ENCODE assay signal across 27 mouse cellular contexts in the genomic region with DNA sequence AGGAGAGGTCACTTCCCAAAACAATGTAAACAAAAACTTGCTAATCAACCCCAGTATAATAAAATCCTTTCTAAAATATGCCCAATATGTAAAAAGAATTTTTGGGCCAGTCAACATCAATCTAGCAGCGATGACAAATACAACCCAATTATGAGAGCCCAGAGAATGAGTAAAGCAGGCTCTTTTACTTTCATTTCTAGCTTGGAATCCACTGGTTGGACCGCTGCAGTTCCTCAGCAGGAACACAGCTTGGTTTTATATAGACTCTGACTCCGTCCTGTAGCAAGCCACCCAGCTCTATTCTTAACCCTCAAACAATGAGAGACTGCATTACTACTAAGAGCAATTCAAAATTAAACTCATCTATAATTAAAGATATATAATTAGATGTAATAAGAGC. TPM values are rescaled to one million over a fixed set of nuclear protein-coding genes. Genes with fewer than 3 reads are reported as not detected.
DNase-seq lines count a peak whose midpoint lies in the region; ATAC-seq lines count a peak whose summit lies in the region.
"Had no signal": no experiment of that assay in that cellular context is flagged by ENCODE, and none has a peak within 500 bp of the region (broad histone marks: within the 10 kb centered on the region; RNA-seq: fewer than 3 reads in every experiment).

No protein-coding gene starts in this region.

- no peaks in the 10 kb centered on the region for H3K36me3 ChIP-seq in megakaryocyte, embryonic 14.5 days (replicated peaks; ENCODE audit: low read length)
- no peaks in the 10 kb centered on the region for H3K36me3 ChIP-seq in kidney, embryonic 14.5 days (ENCODE audit: control insufficient read depth, insufficient read depth, low read length)
- H3K36me3 ChIP-seq: embryonic facial prominence, embryonic 12.5 days; forebrain, embryonic 15.5 days; heart, embryonic 12.5 days; hindbrain, embryonic 12.5 days; intestine, embryonic 15.5 days had no signal

- no peak overlapping the region for H3K27ac ChIP-seq in kidney, embryonic 14.5 days (ENCODE audit: low read depth, low read length)
- H3K27ac ChIP-seq: embryonic facial prominence, embryonic 12.5 days; forebrain, embryonic 15.5 days; hindbrain, embryonic 12.5 days; intestine, embryonic 15.5 days had no signal

- no peak for ATAC-seq in megakaryocyte, adult 5-6 weeks (ENCODE audit: poor library complexity, severe bottlenecking)
- ATAC-seq in activated CD4-positive, CD25-positive, alpha-beta regulatory T cell, adult 4 months, result peak; percentile 59
- ATAC-seq in inflammation-experienced regulatory T-cells, adult 6 months, result peak; percentile 69
- no peak for ATAC-seq in kidney, embryonic 14.5 days (ENCODE audit: low FRiP score, low TSS enrichment)
- ATAC-seq: forebrain, embryonic 15.5 days; hindbrain, embryonic 16.5 days; intestine, embryonic 15.5 days; Patski had no signal

- 67% methylated on average over 3 of the region's 3 CpGs for WGBS in kidney, embryonic 14.5 days

- no peak overlapping the region for H3K9ac ChIP-seq in kidney, embryonic 14.5 days (ENCODE audit: low read depth, low read length)
- H3K9ac ChIP-seq: embryonic facial prominence, embryonic 12.5 days; forebrain, embryonic 15.5 days; heart, embryonic 12.5 days; hindbrain, embryonic 12.5 days; intestine, embryonic 15.5 days had no signal

- H3K4me1 ChIP-seq in megakaryocyte, embryonic 14.5 days, result no peaks in the 10 kb centered on the region
- no peaks in the 10 kb centered on the region for H3K4me1 ChIP-seq in kidney, embryonic 14.5 days (ENCODE audit: control insufficient read depth, insufficient read depth, low read length)
- H3K4me1 ChIP-seq: embryonic facial prominence, embryonic 12.5 days; forebrain, embryonic 15.5 days; heart, embryonic 12.5 days; hindbrain, embryonic 12.5 days; intestine, embryonic 15.5 days had no signal

- H3K4me2 ChIP-seq in kidney, embryonic 14.5 days (replicated peaks; ENCODE audit: low read depth, low read length), result no peak overlapping the region
- H3K4me2 ChIP-seq: embryonic facial prominence, embryonic 12.5 days; forebrain, embryonic 15.5 days; heart, embryonic 12.5 days; hindbrain, embryonic 12.5 days; intestine, embryonic 15.5 days had no signal

- H3K27me3 ChIP-seq in megakaryocyte, embryonic 14.5 days (replicated peaks), result peaks cover 14% of the 10 kb centered on the region
- no peaks in the 10 kb centered on the region; the same call in 1 of the 2 replicates for H3K27me3 ChIP-seq in kidney, embryonic 14.5 days (ENCODE audit: control insufficient read depth, insufficient read depth, low read length)
- H3K27me3 ChIP-seq: forebrain, embryonic 15.5 days; heart, embryonic 12.5 days had no signal

- DNase-seq in heart, postnatal 4 days, result no peak
- no peak for DNase-seq in lung, postnatal 25 days (ENCODE audit: low spot score)
- DNase-seq: adrenal gland, adult 8-10 months; adrenal gland, postnatal 36 days; cerebellum, adult 11 months; cerebellum, adult 8-10 months; cerebellum, postnatal 14 days; gastrocnemius, postnatal 14 days; heart, postnatal 36 days had no signal

- H3K9me3 ChIP-seq in megakaryocyte, embryonic 14.5 days, result no peaks in the 10 kb centered on the region
- no peaks in the 10 kb centered on the region for H3K9me3 ChIP-seq in kidney, embryonic 14.5 days (ENCODE audit: control insufficient read depth, low read length)
- H3K9me3 ChIP-seq: embryonic facial prominence, embryonic 12.5 days; forebrain, embryonic 15.5 days; heart, embryonic 12.5 days; hindbrain, embryonic 12.5 days; intestine, embryonic 15.5 days had no signal

- peak overlapping the region; percentile 23 for H3K4me3 ChIP-seq in megakaryocyte, embryonic 14.5 days (replicated peaks)
- no peak overlapping the region for H3K4me3 ChIP-seq in kidney, embryonic 14.5 days (ENCODE audit: low read length)
- H3K4me3 ChIP-seq: embryonic facial prominence, embryonic 12.5 days; forebrain, embryonic 15.5 days; heart, embryonic 12.5 days; hindbrain, embryonic 12.5 days; intestine, embryonic 15.5 days had no signal

RNA-seq across cellular contexts. Expression of gene 8030474K03Rik, which starts 17.3 kb away (rescaled TPM):
- polyA plus RNA-seq in megakaryocyte, embryonic 14.5 days (2012; ENCODE audit: insufficient read depth, low replicate concordance), result 0.65 and 1.1 TPM in 2 replicates
- total RNA-seq in megakaryocyte, adult 5-6 weeks (2015), result not detected in 2 replicates
- 0.57 TPM in 1 of 2 replicates, not detected in the other for total RNA-seq in megakaryocyte, adult 5-6 weeks (2017)
- not detected for polyA plus RNA-seq in activated CD4-positive, CD25-positive, alpha-beta regulatory T cell, adult 4 months (2017; shearing (Covaris generic))
- under 1 TPM in 1 of 3 experiments, not detected in 2; 0.94 TPM for polyA plus RNA-seq in inflammation-experienced regulatory T-cells, adult 6 months (2017; shearing (Covaris generic))
- total RNA-seq in heart, postnatal 4 days (2021), result not detected
- 0.26 and 0.81 TPM in 2 replicates for polyA plus RNA-seq in kidney, embryonic 14.5 days (2014; fragmentation: Nextera tagmentation; extraction: Ambion mirVana)
- total RNA-seq: adrenal gland, adult 8-10 months; adrenal gland, postnatal 36 days; gastrocnemius, adult 18-20 months; gastrocnemius, postnatal 14 days; heart, postnatal 36 days; MEL had no signal
- polyA plus RNA-seq: cortical plate, adult 2 months; forebrain, embryonic 11.5 days; forebrain, embryonic 15.5 days; frontal cortex, adult 2 months; intestine, embryonic 15.5 days had no signal

RNA-seq across cellular contexts. Expression of gene Gm4779, which starts 17.5 kb away (rescaled TPM):
- 0.43 TPM in 1 of 2 replicates, not detected in the other for polyA plus RNA-seq in megakaryocyte, embryonic 14.5 days (2012; ENCODE audit: insufficient read depth, low replicate concordance)
- total RNA-seq in megakaryocyte, adult 5-6 weeks (2015), result 0.71 TPM in 1 of 2 replicates, not detected in the other
- not detected in 2 replicates for total RNA-seq in megakaryocyte, adult 5-6 weeks (2017)
- polyA plus RNA-seq in activated CD4-positive, CD25-positive, alpha-beta regulatory T cell, adult 4 months (2017; shearing (Covaris generic)), result not detected
- polyA plus RNA-seq in inflammation-experienced regulatory T-cells, adult 6 months (2017; shearing (Covaris generic)), result under 1 TPM in 1 of 3 experiments, not detected in 2; 0.74 TPM
- total RNA-seq in heart, postnatal 4 days (2021), result not detected
- polyA plus RNA-seq in kidney, embryonic 14.5 days (2014; fragmentation: Nextera tagmentation; extraction: Ambion mirVana), result 0.56 and 0.81 TPM in 2 replicates
- total RNA-seq: adrenal gland, adult 8-10 months; adrenal gland, postnatal 36 days; gastrocnemius, adult 18-20 months; gastrocnemius, postnatal 14 days; heart, adult 8-10 months; heart, postnatal 36 days; MEL had no signal
- polyA plus RNA-seq: forebrain, embryonic 11.5 days; hindbrain, embryonic 12.5 days; hindbrain, embryonic 16.5 days; Patski had no signal

RNA-seq across cellular contexts. Expression of gene Nhsl2, which starts 37.4 kb away (rescaled TPM):
- polyA plus RNA-seq in megakaryocyte, embryonic 14.5 days (2012; ENCODE audit: insufficient read depth, low replicate concordance), result 0.01 TPM in 1 of 2 replicates, not detected in the other
- 66.4 and 93.9 TPM in 2 replicates for total RNA-seq in megakaryocyte, adult 5-6 weeks (2015)
- 30.7 and 41.8 TPM in 2 replicates for total RNA-seq in megakaryocyte, adult 5-6 weeks (2017)
- polyA plus RNA-seq in activated CD4-positive, CD25-positive, alpha-beta regulatory T cell, adult 4 months (2017; shearing (Covaris generic)), result 1 to 10 TPM; 1.6 to 3.3 TPM
- 1 to 10 TPM; 1.3 to 6.6 (median 1.5) TPM for polyA plus RNA-seq in inflammation-experienced regulatory T-cells, adult 6 months (2017; shearing (Covaris generic))
- 1 to 10 TPM; 7.8 to 8.4 TPM for total RNA-seq in heart, postnatal 4 days (2021)
- 9.0 and 16.5 TPM in 2 replicates for polyA plus RNA-seq in kidney, embryonic 14.5 days (2014; fragmentation: Nextera tagmentation; extraction: Ambion mirVana)

Comparison
In these comparisons a context has a peak if more than half of its experiments do, and no peak if none do; other contexts are left out.
1. ATAC-seq: peak in activated CD4-positive, CD25-positive, alpha-beta regulatory T cell, adult 4 months (single experiment) and inflammation-experienced regulatory T-cells, adult 6 months (single experiment); none in megakaryocyte, adult 5-6 weeks (single experiment) and kidney, embryonic 14.5 days (single experiment).